ENCODE assay signal across 9 mouse cellular contexts in genomic region chr8:11315179-11315943, GRCm38 (mm10). TPM values are rescaled to one million over a fixed set of nuclear protein-coding genes. Genes with fewer than 3 reads are reported as not detected.
DNase-seq lines count a peak whose midpoint lies in the region; ATAC-seq and TF ChIP-seq lines count a peak whose summit lies in the region.
"Had no signal": no experiment of that assay in that cellular context is flagged by ENCODE, and none has a peak within 500 bp of the region (broad histone marks: within the 10 kb centered on the region; RNA-seq: fewer than 3 reads in every experiment).

No protein-coding gene starts in this region.

- no peak overlapping the region for H3K27ac ChIP-seq in kidney, embryonic 14.5 days (ENCODE audit: low read depth, low read length)
- H3K27ac ChIP-seq in kidney, adult 2 months (ENCODE audit: insufficient read depth, low read depth, low read length): no peak overlapping the region
- H3K27ac ChIP-seq in intestine, embryonic 15.5 days: no peak overlapping the region

- H3K4me2 ChIP-seq in kidney, embryonic 14.5 days (replicated peaks; ENCODE audit: low read depth, low read length): peak overlapping the region; percentile 82
- H3K4me2 ChIP-seq in intestine, embryonic 15.5 days (replicated peaks): peak overlapping the region; percentile 91

- no peak for ATAC-seq in kidney, embryonic 14.5 days (ENCODE audit: low FRiP score, low TSS enrichment)
- ATAC-seq in intestine, embryonic 15.5 days: no peak

- peak overlapping the region; percentile 87; the same call in 1 of the 2 replicates for H3K4me3 ChIP-seq in kidney, embryonic 14.5 days (ENCODE audit: low read length)
- no peak overlapping the region for H3K4me3 ChIP-seq in kidney, adult 2 months (ENCODE audit: insufficient read depth, low read depth, low read length)
- no peak overlapping the region for H3K4me3 ChIP-seq in C2C12 (ENCODE audit: insufficient read depth, poor library complexity, severe bottlenecking)
- no peak overlapping the region; the same call in 1 of the 2 replicates for H3K4me3 ChIP-seq in intestine, embryonic 15.5 days (replicated peaks)
- H3K4me3 ChIP-seq: megakaryocyte, embryonic 14.5 days had no signal

- H3K79me2 ChIP-seq in C2C12 (ENCODE audit: control insufficient read depth, insufficient read depth): peaks cover 70% of the 10 kb centered on the region

- WGBS in kidney, embryonic 14.5 days: 86% methylated on average over 16 of the region's 16 CpGs
- 73% methylated on average over 16 of the region's 16 CpGs for WGBS in kidney, adult 2 months
- WGBS in intestine, embryonic 15.5 days: 81% methylated on average over 16 of the region's 16 CpGs

- H3K9ac ChIP-seq in kidney, embryonic 14.5 days (ENCODE audit: low read depth, low read length): no peak overlapping the region; the same call in 1 of the 2 replicates
- no peak overlapping the region for H3K9ac ChIP-seq in intestine, embryonic 15.5 days

- intact Hi-C loops in left cerebral cortex, postnatal 14 days (cut with DNase I): no loop called here

- no peak for TF ChIP-seq POLR2A in kidney, adult 2 months (IDR thresholded peaks at IDR 0.05; ENCODE audit: low read depth, low read length)

- H3K4me1 ChIP-seq in kidney, embryonic 14.5 days (ENCODE audit: control insufficient read depth, insufficient read depth, low read length): peaks cover 21% of the 10 kb centered on the region
- H3K4me1 ChIP-seq in kidney, adult 2 months (ENCODE audit: control insufficient read depth, insufficient read depth, low read length): peaks cover 11% of the 10 kb centered on the region
- H3K4me1 ChIP-seq in intestine, embryonic 15.5 days (replicated peaks): peaks cover 22% of the 10 kb centered on the region

- H3K9me3 ChIP-seq in kidney, embryonic 14.5 days (ENCODE audit: control insufficient read depth, low read length): no peaks in the 10 kb centered on the region
- no peaks in the 10 kb centered on the region for H3K9me3 ChIP-seq in intestine, embryonic 15.5 days
- H3K9me3 ChIP-seq: megakaryocyte, embryonic 14.5 days had no signal

- no peak overlapping the region for H3ac ChIP-seq in C2C12 (ENCODE audit: control insufficient read depth, insufficient read length, low read depth)

- peaks cover 13% of the 10 kb centered on the region for H3K36me3 ChIP-seq in kidney, embryonic 14.5 days (ENCODE audit: control insufficient read depth, insufficient read depth, low read length)
- no peaks in the 10 kb centered on the region for H3K36me3 ChIP-seq in kidney, adult 2 months (ENCODE audit: control insufficient read depth, insufficient read depth, low read length)
- H3K36me3 ChIP-seq in C2C12 (ENCODE audit: control insufficient read depth, insufficient read depth): peaks cover 6% of the 10 kb centered on the region
- H3K36me3 ChIP-seq in intestine, embryonic 15.5 days: no peaks in the 10 kb centered on the region

- peaks cover 16% of the 10 kb centered on the region for H3K79me3 ChIP-seq in C2C12 (ENCODE audit: low read depth)

- no peak for TF ChIP-seq CTCF in kidney, adult 2 months (conservative IDR thresholded peaks at IDR 0.05; ENCODE audit: insufficient read depth, insufficient read length, low read depth, low read length)
- TF ChIP-seq CTCF in C2C12 (IDR thresholded peaks at IDR 0.05; ENCODE audit: control insufficient read depth, insufficient read depth, insufficient read length): no peak

- H3K27me3 ChIP-seq in kidney, embryonic 14.5 days (ENCODE audit: control insufficient read depth, insufficient read depth, low read length): no peaks in the 10 kb centered on the region
- H3K27me3 ChIP-seq in kidney, adult 2 months (replicated peaks; ENCODE audit: control insufficient read depth, insufficient read depth, low read length): no peaks in the 10 kb centered on the region
- no peaks in the 10 kb centered on the region for H3K27me3 ChIP-seq in C2C12 (ENCODE audit: control insufficient read depth, insufficient read depth, insufficient read length)
- H3K27me3 ChIP-seq in intestine, embryonic 15.5 days (replicated peaks): no peaks in the 10 kb centered on the region

- no peak for DNase-seq in kidney, adult 2 months
- peak; percentile 52 for DNase-seq in R1 (ENCODE audit: low read depth, low spot score)
- no peak for DNase-seq in thymus, postnatal 0 days (ENCODE audit: low spot score)
- no peak for DNase-seq in left cerebral cortex, postnatal 14 days (ENCODE audit: low spot score in 2 of 2)
- DNase-seq: kidney, adult 8-10 months had no signal

TF ChIP-seq in C2C12, 6 proteins besides CTCF, POLR2A, EP300 and RAD21:
- peak; percentile 17 for TF ChIP-seq MAX (IDR thresholded peaks at IDR 0.05)
- TF ChIP-seq MYOD1 (IDR thresholded peaks at IDR 0.05; ENCODE audit: control insufficient read depth, insufficient read length, low read depth): peak; percentile 99
- no peak for TF ChIP-seq CEBPB (IDR thresholded peaks at IDR 0.05; ENCODE audit: low read depth)

RNA-seq across cellular contexts. Expression of gene Col4a1, which starts 2.7 kb away (rescaled TPM):
- 169 and 322 TPM in 2 replicates for polyA plus RNA-seq in kidney, embryonic 14.5 days (2014; fragmentation: Nextera tagmentation; extraction: Ambion mirVana)
- 216 and 304 TPM in 2 replicates for polyA plus RNA-seq in kidney, adult 2 months (2012; rRNA removed)
- polyA plus RNA-seq in C2C12 (2012; fragmentation: generic; extraction: Trizol): 74.7 TPM
- polyA plus RNA-seq in intestine, embryonic 15.5 days (2015; fragmentation: Nextera tagmentation; extraction: Ambion mirVana): 161 and 170 TPM in 2 replicates
- polyA plus RNA-seq in thymus, postnatal 0 days (2015; fragmentation: Nextera tagmentation; extraction: Ambion mirVana): 56.0 and 57.0 TPM in 2 replicates
- 100 to 1,000 TPM; 108 to 118 TPM for total RNA-seq in left cerebral cortex, postnatal 14 days (2021)

RNA-seq across cellular contexts. Expression of gene Col4a2, which starts 2.8 kb away (rescaled TPM):
- 45.1 and 82.2 TPM in 2 replicates for polyA plus RNA-seq in kidney, embryonic 14.5 days (2014; fragmentation: Nextera tagmentation; extraction: Ambion mirVana)
- polyA plus RNA-seq in kidney, adult 2 months (2012; rRNA removed): 75.6 and 83.5 TPM in 2 replicates
- 68.8 TPM for polyA plus RNA-seq in C2C12 (2012; fragmentation: generic; extraction: Trizol)
- polyA plus RNA-seq in intestine, embryonic 15.5 days (2015; fragmentation: Nextera tagmentation; extraction: Ambion mirVana): 60.2 and 61.4 TPM in 2 replicates
- 25.4 and 27.8 TPM in 2 replicates for polyA plus RNA-seq in thymus, postnatal 0 days (2015; fragmentation: Nextera tagmentation; extraction: Ambion mirVana)
- total RNA-seq in left cerebral cortex, postnatal 14 days (2021): 10 to 100 TPM; 72.4 to 78.6 TPM
